Mouse (Mus musculus) kidney, postnatal 10 days (tissue): ENCODE data around the gene Rad51c.
"Not testable (repeated sequence)": the region's sequence is repeated elsewhere in the genome, so short reads cannot be mapped to it uniquely, and the experiment has no call there.

Experiments
- DNase-seq: peaks from one replicate; pipeline ENCODE4 v3.0.0; 2021; ENCODE audit warnings: mixed read lengths

The Rad51c gene

GRCm38 (mm10) chr11:87431813-87432212 lies 27.1 kb upstream of the Rad51c start:
- not testable (repeated sequence) for DNase-seq

GRCm38 (mm10) chr11:87430374-87430773 lies 25.6 kb upstream of the Rad51c start:
- DNase-seq: no peak

GRCm38 (mm10) chr11:87429363-87429762 lies 24.6 kb upstream of the Rad51c start:
- no peak for DNase-seq

DNA sequence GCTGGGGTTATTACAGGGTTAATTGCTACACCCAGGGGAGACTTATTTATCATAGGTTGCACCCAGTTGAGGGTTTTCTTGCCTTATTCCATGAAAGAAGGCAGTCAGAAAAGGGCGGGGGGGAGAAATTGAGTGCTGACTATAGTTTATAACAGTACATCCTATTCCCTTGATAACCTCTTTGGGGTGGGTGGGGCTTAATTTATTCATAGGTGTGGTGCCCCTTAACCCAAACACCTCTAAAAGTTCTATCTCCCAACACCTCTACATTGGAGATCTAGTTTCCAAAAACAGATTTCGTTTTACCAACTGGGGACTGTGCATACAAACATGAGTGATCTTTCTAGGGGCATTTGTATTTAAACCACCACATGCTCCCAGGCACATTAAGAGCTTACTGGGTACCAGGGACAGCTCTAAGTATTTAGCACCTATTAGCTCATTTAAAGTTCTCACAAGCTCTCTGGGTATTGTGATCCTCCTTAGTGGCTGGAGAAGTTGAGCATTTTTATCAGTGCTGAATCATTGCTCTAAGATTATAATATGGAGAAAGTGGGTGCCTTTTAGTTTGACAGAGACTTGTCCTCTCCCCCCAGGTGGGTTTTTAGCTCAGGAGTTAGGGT lies 23.4 kb upstream of the Rad51c start:
- DNase-seq: no peak

- no peak for DNase-seq
Measured at GRCm38 (mm10) chr11:87427273-87428050, 22.7 kb upstream of the Rad51c start.

DNA sequence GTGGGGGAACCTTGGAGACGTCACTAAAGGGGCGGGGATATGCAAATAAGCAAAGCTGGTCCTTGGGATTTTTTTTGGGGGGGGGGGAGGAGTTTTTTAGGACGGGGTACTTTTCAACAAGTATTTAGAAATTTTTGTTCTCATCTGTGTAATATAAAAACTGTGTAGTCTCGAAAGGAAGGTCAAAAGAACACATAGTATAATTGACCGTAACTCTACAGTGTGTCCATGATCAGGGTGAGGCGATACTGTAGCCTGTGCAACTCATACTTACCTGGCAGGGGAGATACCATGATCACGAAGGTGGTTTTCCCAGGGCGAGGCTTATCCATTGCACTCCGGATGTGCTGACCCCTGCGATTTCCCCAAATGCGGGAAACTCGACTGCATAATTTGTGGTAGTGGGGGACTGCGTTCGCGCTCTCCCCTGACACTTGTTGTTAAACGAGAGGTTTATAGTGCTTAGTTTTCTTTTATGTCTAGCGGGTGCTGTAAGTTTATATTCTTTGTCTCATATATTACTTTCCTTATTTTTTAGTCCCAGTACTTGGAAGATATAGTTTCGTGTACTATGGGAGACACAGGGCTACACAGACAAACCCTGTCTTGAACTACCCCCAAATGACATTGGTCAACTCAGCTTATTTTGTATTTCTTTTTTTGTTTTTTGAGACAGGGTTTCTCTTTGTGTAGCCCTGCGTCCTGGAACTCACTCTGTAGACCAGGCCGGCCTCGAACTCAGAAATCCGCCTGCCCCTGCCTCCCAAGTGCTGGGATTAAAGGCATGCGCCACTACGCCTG lies 21.9 kb upstream of the Rad51c start:
- peak; percentile 91 for DNase-seq

- DNase-seq: no peak
Measured at GRCm38 (mm10) chr11:87426121-87426449, 21.3 kb upstream of the Rad51c start.

- no peak for DNase-seq
Measured at GRCm38 (mm10) chr11:87423551-87424325, 19.0 kb upstream of the Rad51c start.

- peak; percentile 87 for DNase-seq
Measured at GRCm38 (mm10) chr11:87422511-87423340, 18.0 kb upstream of the Rad51c start.

DNA sequence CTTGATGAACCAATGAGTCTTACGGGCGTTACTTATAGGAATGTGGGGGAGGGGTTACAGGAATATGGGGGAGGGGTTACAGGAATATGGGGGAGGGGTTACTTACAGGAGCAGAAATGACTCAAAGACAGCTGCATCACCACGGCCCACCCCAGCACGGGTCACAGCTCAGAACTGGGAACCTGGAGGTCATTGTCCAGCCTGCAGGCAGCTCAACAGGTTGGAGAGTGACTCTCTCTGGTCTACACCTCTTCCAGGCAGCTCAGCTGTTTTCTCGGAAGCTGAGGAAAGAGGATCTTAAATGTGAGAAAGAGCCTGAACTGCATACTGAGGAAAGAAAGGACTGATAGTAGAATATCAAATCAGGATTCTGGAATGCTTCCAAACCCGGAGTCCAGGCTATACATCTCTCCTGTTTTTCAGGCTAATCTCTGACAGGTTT lies 17.0 kb upstream of the Rad51c start:
- DNase-seq: peak; percentile 49

- DNase-seq: no peak
Measured at GRCm38 (mm10) chr11:87420861-87421260, 16.1 kb upstream of the Rad51c start.

- no peak for DNase-seq
Measured at GRCm38 (mm10) chr11:87416120-87416519, 11.4 kb upstream of the Rad51c start.

DNA sequence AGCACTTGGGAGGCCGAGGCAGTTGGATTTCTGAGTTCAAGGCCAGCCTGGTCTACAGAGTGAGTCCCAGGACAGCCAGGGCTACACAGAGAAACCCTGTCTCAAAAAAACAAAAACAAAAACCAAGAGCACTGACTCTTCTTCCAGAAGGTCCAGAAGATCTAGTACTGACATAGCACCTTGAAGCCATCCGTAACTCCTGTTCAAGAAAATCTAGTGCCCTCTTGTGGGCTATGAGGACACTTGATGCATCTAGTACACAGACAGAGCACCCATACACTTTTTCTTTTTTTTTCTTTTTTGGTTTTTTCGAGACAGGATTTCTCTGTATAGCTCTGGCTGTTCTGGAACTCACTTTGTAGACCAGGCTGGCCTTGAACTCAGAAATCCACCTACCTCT lies 8.7 kb upstream of the Rad51c start:
- DNase-seq: not testable (repeated sequence)

- DNase-seq: peak; percentile 97
Measured at GRCm38 (mm10) chr11:87404111-87404853, 472 bp downstream of the Rad51c start.

- no peak for DNase-seq
Measured at GRCm38 (mm10) chr11:87398402-87398801, 6.4 kb downstream of the Rad51c start.

- DNase-seq: peak; percentile 60
Measured at GRCm38 (mm10) chr11:87393855-87394254, 10.9 kb downstream of the Rad51c start.

GRCm38 (mm10) chr11:87385676-87386075 lies 19.1 kb downstream of the Rad51c start:
- DNase-seq: no peak

GRCm38 (mm10) chr11:87384551-87384950 lies 20.2 kb downstream of the Rad51c start:
- no peak for DNase-seq

- DNase-seq: no peak
Measured at GRCm38 (mm10) chr11:87367865-87368580, 36.7 kb downstream of the Rad51c start.

GRCm38 (mm10) chr11:87367061-87367460 lies 37.7 kb downstream of the Rad51c start:
- DNase-seq: no peak
